Mouse (Mus musculus) hematopoietic multipotent progenitor cell, adult 10-12 weeks (in vitro differentiated cells): ENCODE results near the gene Ccdc154. TPM values are rescaled to one million over a fixed set of nuclear protein-coding genes. Genes with fewer than 3 reads are reported as not detected.

Experiments
- polyA plus RNA-seq: library from polyadenylated mRNA; stranded (reverse); fragments of >175 nt; gene quantifications from 2 replicates; pipeline ENCODE4 v1.2.3, GENCODE M21; 2012; ENCODE audit warnings: low replicate concordance

Gene Ccdc154
- not detected in 2 replicates for polyA plus RNA-seq

GRCm38 (mm10) chr17:25162161-25162560 is at the start of gene Ccdc154:
Gene Ccdc154 (plus strand): TSS chr17:25162461.

GRCm38 (mm10) chr17:25115664-25116432 is 46.4 kb upstream of the Ccdc154 start, which contains the start of gene Telo2:
Gene Telo2 (minus strand): TSS chr17:25115967.

GRCm38 (mm10) chr17:25120406-25120805 is 41.9 kb upstream of the Ccdc154 start, which contains the start of gene Ptx4:
Gene Ptx4 (plus strand): TSS chr17:25120760.

GRCm38 (mm10) chr17:25133275-25133698 is 29.0 kb upstream of the Ccdc154 start, which contains the start of gene Clcn7:
Gene Clcn7 (plus strand): TSS chr17:25133391.

GRCm38 (mm10) chr17:25175411-25175810 is 13.2 kb downstream of the Ccdc154 start, which contains the start of gene Gm38655:
Gene Gm38655 (minus strand): TSS chr17:25175471.

GRCm38 (mm10) chr17:25184129-25184691 is 21.9 kb downstream of the Ccdc154 start, which contains the start of gene BC003965:
Gene BC003965 (plus strand): TSS chr17:25184554.

GRCm38 (mm10) chr17:25188150-25189031 is 26.1 kb downstream of the Ccdc154 start, which contains the start of gene Unkl:
Gene Unkl (plus strand): TSS chr17:25188397.

Other genes with a start within 250 kb of the Ccdc154 start
- gene Mapk8ip3, start 225.5 kb upstream of the Ccdc154 start, polyA plus RNA-seq, result 64.6 and 70.0 TPM in 2 replicates
- 9.7 and 10.8 TPM in 2 replicates for gene Jpt2, start 201.8 kb upstream of the Ccdc154 start, polyA plus RNA-seq
- 13.8 and 42.6 TPM in 2 replicates for gene Cramp1l, start 146.7 kb upstream of the Ccdc154 start, polyA plus RNA-seq
- gene Ift140, start 146.4 kb upstream of the Ccdc154 start, polyA plus RNA-seq, result 12.6 and 17.0 TPM in 2 replicates
- gene Tmem204, start 78.9 kb upstream of the Ccdc154 start, polyA plus RNA-seq, result 0.62 TPM in 1 of 2 replicates, not detected in the other
- gene Telo2, start 46.5 kb upstream of the Ccdc154 start, polyA plus RNA-seq, result 11.5 and 26.9 TPM in 2 replicates
- not detected in 2 replicates for gene Ptx4, start 41.7 kb upstream of the Ccdc154 start, polyA plus RNA-seq
- gene Clcn7, start 29.1 kb upstream of the Ccdc154 start, polyA plus RNA-seq, result 26.3 and 36.9 TPM in 2 replicates
- gene Gm38655, start 13.0 kb downstream of the Ccdc154 start, polyA plus RNA-seq, result not detected in 2 replicates
- 19.1 and 36.7 TPM in 2 replicates for gene BC003965, start 22.1 kb downstream of the Ccdc154 start, polyA plus RNA-seq
- 79.2 and 79.9 TPM in 2 replicates for gene Unkl, start 25.9 kb downstream of the Ccdc154 start, polyA plus RNA-seq
- gene Gnptg, start 77.7 kb downstream of the Ccdc154 start, polyA plus RNA-seq, result 9.7 and 21.5 TPM in 2 replicates
- gene Tsr3, start 77.7 kb downstream of the Ccdc154 start, polyA plus RNA-seq, result 11.0 and 15.2 TPM in 2 replicates
- gene Baiap3, start 93.9 kb downstream of the Ccdc154 start, polyA plus RNA-seq, result 0.90 and 3.3 TPM in 2 replicates
- 203 and 276 TPM in 2 replicates for gene Ube2i, start 112.2 kb downstream of the Ccdc154 start, polyA plus RNA-seq
- 1.8 and 2.7 TPM in 2 replicates for gene Prss34, start 135.9 kb downstream of the Ccdc154 start, polyA plus RNA-seq
- not detected in 2 replicates for gene Prss28, start 146.2 kb downstream of the Ccdc154 start, polyA plus RNA-seq
- gene Prss29, start 156.2 kb downstream of the Ccdc154 start, polyA plus RNA-seq, result 0.65 and 1.5 TPM in 2 replicates
- 0.87 and 3.6 TPM in 2 replicates for gene Tpsab1, start 183.1 kb downstream of the Ccdc154 start, polyA plus RNA-seq
- 2.0 and 20.1 TPM in 2 replicates for gene Tpsb2, start 203.8 kb downstream of the Ccdc154 start, polyA plus RNA-seq
- 0.21 TPM in 1 of 2 replicates, not detected in the other for gene Tpsg1, start 206.8 kb downstream of the Ccdc154 start, polyA plus RNA-seq